Mouse (Mus musculus) cerebellum, adult 2 months (tissue): ENCODE measurements at regions not wholly inside any gene's neighbourhood (a gene's known extent, or its start where the extent isn't known, plus 50 kb on each side); places are given as distances from the start of the nearest gene placed in this dataset.

Experiments
- DNase-seq, 2 experiments: peaks; one replicate each; pipeline ENCODE4 v3.0.0; 2021
- H3K27ac ChIP-seq: fragments of 200-500 bp; 2 replicates; pipeline ENCODE4 v1.5.1; 2012; ENCODE audit warnings: low read length, control low read depth, inconsistent platforms; ENCODE audit not compliant: insufficient read depth
- H3K27me3 ChIP-seq: fragments of 200-500 bp; 2 replicates; pipeline ENCODE4 v1.6.1; 2012; ENCODE audit warnings: inconsistent platforms, mild to moderate bottlenecking, low read length, moderate library complexity; ENCODE audit not compliant: control insufficient read depth, insufficient read depth
- H3K4me1 ChIP-seq: fragments of 200-500 bp; 2 replicates; pipeline ENCODE4 v1.6.1; 2011; ENCODE audit warnings: low read length; ENCODE audit not compliant: control insufficient read depth, insufficient read depth
- H3K4me3 ChIP-seq: fragments of 200-500 bp; replicated peaks from 2 replicates; pipeline ENCODE3; 2011; ENCODE audit warnings: mild to moderate bottlenecking, low read depth, low read length, control low read depth; ENCODE audit not compliant: insufficient read depth
- CTCF ChIP-seq: fragments of 200-500 bp; IDR thresholded peaks from 2 replicates; pipeline ENCODE4 v1.5.1; 2011; ENCODE audit warnings: low read depth, mild to moderate bottlenecking, control low read depth, low read length, moderate library complexity, borderline replicate concordance; ENCODE audit not compliant: insufficient read depth
- POLR2A ChIP-seq: fragments of 200-500 bp; IDR thresholded peaks from 2 replicates; pipeline ENCODE4 v1.6.1; 2011; ENCODE audit warnings: low read length, control low read depth, borderline replicate concordance; ENCODE audit not compliant: insufficient read depth
- WGBS: fragments of 180-500 bp; shearing (Covaris S2); methylation state at CpG from one replicate; pipeline ENCODE4 v1.1.7; 2018; 5-methylcytosine and 5-hydroxymethylcytosine counted together

- no peak for TF ChIP-seq POLR2A
- no peak for TF ChIP-seq CTCF
- DNase-seq: no peak
- no peaks in the 10 kb centered on the region for H3K27me3 ChIP-seq
- no peaks in the 10 kb centered on the region for H3K4me1 ChIP-seq
- no peak overlapping the region for H3K27ac ChIP-seq
- no peak overlapping the region for H3K4me3 ChIP-seq
- WGBS: 50% methylated on average over 4 of the region's 4 CpGs
These were observed 614.0 kb upstream of the Fam92a start for GRCm38 (mm10) chr4:12785840-12786239.

- H3K27ac ChIP-seq: no peak overlapping the region
- H3K27me3 ChIP-seq: no peaks in the 10 kb centered on the region
- H3K4me3 ChIP-seq: no peak overlapping the region
- WGBS: 76% methylated on average over 3 of the region's 3 CpGs
- DNase-seq: no peak
- no peaks in the 10 kb centered on the region for H3K4me1 ChIP-seq
- TF ChIP-seq CTCF (no peak), POLR2A (no peak)
These were observed 612.7 kb upstream of the Fam92a start for GRCm38 (mm10) chr4:12784479-12784878.

- Histone ChIP-seq H3K27me3 (no peaks in the 10 kb centered on the region), H3K4me1 (no peaks in the 10 kb centered on the region), H3K4me3 (no peak overlapping the region), H3K27ac (no peak overlapping the region)
- TF ChIP-seq POLR2A (no peak), CTCF (no peak)
- DNase-seq: no peak
- 72% methylated on average over 11 of the region's 11 CpGs for whole genome bisulfite sequencing
These were observed 612.3 kb upstream of the Fam92a start for GRCm38 (mm10) chr4:12784068-12784467.

- no peaks in the 10 kb centered on the region for H3K27me3 ChIP-seq
- no peak for DNase-seq
- H3K4me3 ChIP-seq: no peak overlapping the region
- TF ChIP-seq CTCF (no peak), POLR2A (no peak)
- WGBS: 64% methylated on average over 10 of the region's 10 CpGs
- no peak overlapping the region for H3K27ac ChIP-seq
- no peaks in the 10 kb centered on the region for H3K4me1 ChIP-seq
These were observed 610.4 kb upstream of the Fam92a start for GRCm38 (mm10) chr4:12781969-12782904.

- TF ChIP-seq CTCF (no peak), POLR2A (no peak)
- Histone ChIP-seq H3K4me3 (no peak overlapping the region), H3K4me1 (no peaks in the 10 kb centered on the region), H3K27ac (no peak overlapping the region), H3K27me3 (no peaks in the 10 kb centered on the region)
- 48% methylated on average over 2 of the region's 2 CpGs for WGBS
- no peak for DNase-seq
These were observed 608.4 kb upstream of the Fam92a start for GRCm38 (mm10) chr4:12780254-12780653.

GRCm38 (mm10) chr4:12779211-12779610, 607.4 kb upstream of the Fam92a start:
- H3K27me3 ChIP-seq: no peaks in the 10 kb centered on the region
- no peak overlapping the region for H3K27ac ChIP-seq
- H3K4me1 ChIP-seq: no peaks in the 10 kb centered on the region
- TF ChIP-seq CTCF (no peak), POLR2A (no peak)
- H3K4me3 ChIP-seq: no peak overlapping the region
- 89% methylated on average over 1 of the region's 1 CpGs for WGBS
- DNase-seq: no peak

- no peak for DNase-seq
- H3K27me3 ChIP-seq: no peaks in the 10 kb centered on the region
These were observed 606.3 kb upstream of the Fam92a start for GRCm38 (mm10) chr4:12778163-12778562.

GRCm38 (mm10) chr4:12776217-12776578, 604.4 kb upstream of the Fam92a start:
- TF ChIP-seq CTCF (no peak), POLR2A (no peak)
- Histone ChIP-seq H3K4me1 (no peaks in the 10 kb centered on the region), H3K27ac (no peak overlapping the region), H3K27me3 (no peaks in the 10 kb centered on the region), H3K4me3 (no peak overlapping the region)
- WGBS: 99% methylated on average over 2 of the region's 2 CpGs
- no peak for DNase-seq

More at GRCm38 (mm10) chr4:12778163-12778562, 606.3 kb upstream of the Fam92a start:
- H3K4me3 ChIP-seq: no peak overlapping the region
- TF ChIP-seq CTCF (no peak), POLR2A (no peak)
- H3K4me1 ChIP-seq: no peaks in the 10 kb centered on the region
- 90% methylated on average over 2 of the region's 2 CpGs for WGBS
- H3K27ac ChIP-seq: no peak overlapping the region

- Histone ChIP-seq H3K4me3 (no peak overlapping the region), H3K4me1 (no peaks in the 10 kb centered on the region), H3K27ac (no peak overlapping the region), H3K27me3 (no peaks in the 10 kb centered on the region)
- 81% methylated on average over 3 of the region's 3 CpGs for WGBS
- TF ChIP-seq POLR2A (no peak), CTCF (no peak)
- DNase-seq: no peak
These were observed 603.9 kb upstream of the Fam92a start for GRCm38 (mm10) chr4:12775524-12776216.
